Mouse (Mus musculus) limb, embryonic 12.5 days (tissue): ENCODE results near the gene Pdss2. TPM values are rescaled to one million over a fixed set of nuclear protein-coding genes. Genes with fewer than 3 reads are reported as not detected.

ENCODE experiments used
- ATAC-seq: fragments of 200-750 bp; cut with Nextera tagmentation; 2 replicates; pipeline ENCODE4 v1.8.0; 2017; ENCODE audit warnings: low read depth, moderate TSS enrichment; ENCODE audit not compliant: insufficient number of reproducible peaks, insufficient read depth, low FRiP score, low TSS enrichment
- H3K27ac ChIP-seq: fragments of 300-500 bp; sonication (generic); 2 replicates; pipeline ENCODE4 v1.5.1; 2016; ENCODE audit warnings: mild to moderate bottlenecking, moderate library complexity
- H3K27me3 ChIP-seq: fragments of 300-500 bp; sonication (generic); 2 replicates; pipeline ENCODE4 v1.6.1; 2016; ENCODE audit warnings: mild to moderate bottlenecking, moderate library complexity
- H3K36me3 ChIP-seq: fragments of 300-500 bp; sonication (generic); 2 replicates; pipeline ENCODE4 v1.6.1; 2016; ENCODE audit warnings: mild to moderate bottlenecking, moderate library complexity
- H3K4me1 ChIP-seq: fragments of 300-500 bp; sonication (generic); replicated peaks from 2 replicates; pipeline ENCODE4 v1.6.1; 2016
- H3K4me2 ChIP-seq: fragments of 300-500 bp; sonication (generic); 2 replicates; pipeline ENCODE4 v1.6.1; 2016; ENCODE audit warnings: mild to moderate bottlenecking, moderate library complexity
- H3K4me3 ChIP-seq: fragments of 300-500 bp; sonication (generic); replicated peaks from 2 replicates; pipeline ENCODE4 v1.5.1; 2016; ENCODE audit warnings: mild to moderate bottlenecking
- H3K9ac ChIP-seq: fragments of 300-500 bp; sonication (generic); replicated peaks from 2 replicates; pipeline ENCODE4 v1.6.1; 2016; ENCODE audit warnings: mild to moderate bottlenecking, moderate library complexity
- H3K9me3 ChIP-seq: fragments of 300-500 bp; sonication (generic); 2 replicates; pipeline ENCODE4 v1.6.1; 2016; ENCODE audit warnings: mild to moderate bottlenecking, moderate library complexity
- WGBS: fragments of 180-500 bp; shearing (Covaris S2); methylation state at CpG from one replicate; pipeline ENCODE4 v1.1.7; 2016; 5-methylcytosine and 5-hydroxymethylcytosine counted together
- polyA plus RNA-seq: library from polyadenylated mRNA; unstranded; fragments of >200 nt; fragmentation: Nextera tagmentation; extraction: Ambion mirVana; gene quantifications from 2 replicates; pipeline ENCODE4 v1.2.1, GENCODE M21; 2016

Pdss2 gene
- polyA plus RNA-seq, 1 experiment from 2014 or later, result 13.7 TPM

GRCm38 (mm10) chr10:43488258-43488657, 267.0 kb downstream of the Pdss2 start:
- no peak overlapping the region for H3K27ac ChIP-seq
- WGBS, result 63% methylated on average over 4 of the region's 4 CpGs
- peaks cover 39% of the 10 kb centered on the region for H3K4me1 ChIP-seq
- no peak for ATAC-seq
- H3K4me2 ChIP-seq, result no peak overlapping the region
- H3K9me3 ChIP-seq, result no peaks in the 10 kb centered on the region
- H3K27me3 ChIP-seq, result no peaks in the 10 kb centered on the region
- no peak overlapping the region for H3K9ac ChIP-seq
- no peak overlapping the region for H3K4me3 ChIP-seq
- no peaks in the 10 kb centered on the region; the same call in 1 of the 2 replicates for H3K36me3 ChIP-seq

- H3K4me1 ChIP-seq, result peaks cover 34% of the 10 kb centered on the region
- no peak overlapping the region for H3K27ac ChIP-seq
- H3K4me3 ChIP-seq, result no peak overlapping the region
- no peak for ATAC-seq
- H3K36me3 ChIP-seq, result peaks cover 5% of the 10 kb centered on the region
- H3K9me3 ChIP-seq, result no peaks in the 10 kb centered on the region
- no peak overlapping the region for H3K4me2 ChIP-seq
- 87% methylated on average over 7 of the region's 7 CpGs for WGBS
- H3K27me3 ChIP-seq, result no peaks in the 10 kb centered on the region
- H3K9ac ChIP-seq, result no peak overlapping the region
These were observed 267.9 kb downstream of the Pdss2 start for GRCm38 (mm10) chr10:43489139-43489538.

GRCm38 (mm10) chr10:43489550-43489949, 268.3 kb downstream of the Pdss2 start:
- peaks cover 34% of the 10 kb centered on the region for H3K4me1 ChIP-seq
- peaks cover 9% of the 10 kb centered on the region for H3K36me3 ChIP-seq
- no peak for ATAC-seq
- H3K9me3 ChIP-seq, result no peaks in the 10 kb centered on the region
- H3K27ac ChIP-seq, result no peak overlapping the region
- H3K9ac ChIP-seq, result no peak overlapping the region
- no peak overlapping the region for H3K4me3 ChIP-seq
- H3K4me2 ChIP-seq, result no peak overlapping the region
- no peaks in the 10 kb centered on the region for H3K27me3 ChIP-seq
- WGBS, result 24% methylated on average over 6 of the region's 6 CpGs

DNA sequence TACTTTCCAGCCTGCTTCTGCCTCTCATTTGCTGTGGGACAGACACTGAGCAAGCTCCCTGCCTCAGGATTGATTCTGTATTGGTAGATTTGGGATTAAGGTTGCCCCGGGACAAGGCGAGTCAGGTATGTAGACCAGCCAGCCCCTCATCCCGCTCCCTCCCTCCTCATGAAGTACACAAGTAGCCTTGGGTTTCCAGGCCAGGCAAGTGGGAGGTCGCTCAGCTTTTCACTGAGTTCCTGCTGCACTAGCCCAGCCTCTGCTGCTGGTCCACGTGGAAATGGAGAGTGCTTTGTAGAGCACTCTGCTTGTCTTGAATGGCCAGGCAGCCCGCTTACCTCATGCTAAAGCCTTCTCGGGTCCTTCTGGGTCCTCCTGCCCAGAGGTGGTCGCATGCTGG, 268.7 kb downstream of the Pdss2 start:
- peaks cover 14% of the 10 kb centered on the region for H3K36me3 ChIP-seq
- 60% methylated on average over 8 of the region's 8 CpGs for WGBS
- no peak overlapping the region for H3K9ac ChIP-seq
- H3K4me2 ChIP-seq, result no peak overlapping the region
- no peaks in the 10 kb centered on the region for H3K9me3 ChIP-seq
- H3K27me3 ChIP-seq, result no peaks in the 10 kb centered on the region
- H3K27ac ChIP-seq, result no peak overlapping the region
- peaks cover 34% of the 10 kb centered on the region for H3K4me1 ChIP-seq
- no peak for ATAC-seq
- H3K4me3 ChIP-seq, result no peak overlapping the region

DNA sequence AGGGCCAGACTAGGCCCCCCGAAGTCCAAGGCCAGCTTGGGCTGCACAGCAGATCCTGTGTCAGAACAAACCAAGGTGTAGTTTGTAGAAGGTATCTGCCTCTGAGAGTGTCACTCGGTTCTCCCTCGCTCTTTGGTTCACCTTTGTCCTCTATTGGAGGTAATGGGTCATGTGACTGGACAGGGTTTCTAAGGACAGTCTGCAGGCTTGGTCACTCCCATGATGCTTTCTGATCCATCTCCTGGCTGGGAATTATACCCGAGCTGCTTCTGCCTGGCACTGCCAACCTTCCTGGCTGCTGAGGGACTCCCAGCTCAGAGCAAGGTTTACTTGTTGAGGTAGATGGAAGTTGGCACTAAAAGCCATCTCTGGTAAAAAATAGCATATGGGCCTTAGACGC, 269.6 kb downstream of the Pdss2 start:
- no peaks in the 10 kb centered on the region for H3K9me3 ChIP-seq
- peaks cover 22% of the 10 kb centered on the region for H3K36me3 ChIP-seq
- no peak overlapping the region for H3K9ac ChIP-seq
- no peak overlapping the region for H3K4me2 ChIP-seq
- no peak overlapping the region for H3K4me3 ChIP-seq
- 87% methylated on average over 5 of the region's 5 CpGs for WGBS
- peaks cover 34% of the 10 kb centered on the region for H3K4me1 ChIP-seq
- no peaks in the 10 kb centered on the region for H3K27me3 ChIP-seq
- H3K27ac ChIP-seq, result no peak overlapping the region
- ATAC-seq, result no peak

- WGBS, result 99% methylated on average over 4 of the region's 4 CpGs
- Histone ChIP-seq H3K4me3 (no peak overlapping the region), H3K9me3 (no peaks in the 10 kb centered on the region), H3K4me2 (no peak overlapping the region), H3K9ac (no peak overlapping the region), H3K27me3 (no peaks in the 10 kb centered on the region), H3K4me1 (no peaks in the 10 kb centered on the region), H3K36me3 (peaks cover 91% of the 10 kb centered on the region), H3K27ac (no peak overlapping the region)
- no peak for ATAC-seq
These were observed 281.3 kb downstream of the Pdss2 start for GRCm38 (mm10) chr10:43502599-43502998.

DNA sequence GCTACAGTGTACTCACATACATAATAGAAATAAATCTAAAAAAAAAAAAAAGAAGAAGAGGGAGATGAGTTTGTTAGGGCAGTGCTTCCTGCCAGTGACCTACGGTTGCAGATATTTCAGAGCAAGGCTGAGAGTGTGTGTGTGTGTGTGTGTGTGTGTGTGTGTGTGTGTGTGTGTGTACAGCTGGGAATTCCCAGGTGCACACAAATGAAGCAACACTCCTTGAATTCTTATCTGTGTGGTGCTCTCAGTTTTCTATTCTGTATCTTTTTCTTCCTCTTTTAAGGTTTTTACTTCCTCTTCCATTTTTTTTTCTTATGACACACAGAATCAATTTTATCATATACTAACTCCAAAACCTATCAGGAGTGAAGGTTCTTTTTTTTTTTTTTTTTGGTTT, 283.0 kb downstream of the Pdss2 start:
- H3K9me3 ChIP-seq, result no peaks in the 10 kb centered on the region
- 71% methylated on average over 1 of the region's 1 CpGs for WGBS

DNA sequence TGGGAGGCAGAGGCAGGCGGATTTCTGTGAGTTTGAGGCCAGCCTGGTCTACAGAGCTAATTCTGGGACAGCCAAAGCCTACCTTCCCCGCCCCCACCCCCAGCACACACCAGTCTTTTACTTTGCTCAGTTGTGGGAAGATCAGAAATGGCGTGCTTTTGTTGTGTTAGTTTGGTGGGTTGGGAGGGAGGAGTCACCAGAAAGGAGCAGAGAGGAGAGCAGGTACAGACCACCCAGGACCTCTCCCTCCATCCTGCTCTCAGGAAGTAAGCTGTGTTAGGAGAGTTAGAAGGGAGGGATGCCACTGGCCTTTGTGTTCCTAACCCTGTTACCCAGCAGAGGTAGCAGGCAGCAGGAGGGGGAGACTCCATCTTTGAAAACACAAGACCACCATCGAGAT, 285.8 kb downstream of the Pdss2 start:
- H3K4me3 ChIP-seq, result no peak overlapping the region
- no peak overlapping the region for H3K4me2 ChIP-seq
- H3K27me3 ChIP-seq, result no peaks in the 10 kb centered on the region
- H3K4me1 ChIP-seq, result no peaks in the 10 kb centered on the region
- WGBS, result 81% methylated on average over 4 of the region's 4 CpGs
- ATAC-seq, result no peak
- H3K27ac ChIP-seq, result no peak overlapping the region
- H3K9ac ChIP-seq, result no peak overlapping the region
- no peaks in the 10 kb centered on the region for H3K9me3 ChIP-seq
- H3K36me3 ChIP-seq, result peaks cover 84% of the 10 kb centered on the region

More for the DNA sequence above, 283.0 kb downstream of the Pdss2 start:
- Histone ChIP-seq H3K4me2 (no peak overlapping the region), H3K27me3 (no peaks in the 10 kb centered on the region), H3K4me1 (no peaks in the 10 kb centered on the region), H3K4me3 (no peak overlapping the region), H3K9ac (no peak overlapping the region), H3K27ac (no peak overlapping the region), H3K36me3 (peaks cover 82% of the 10 kb centered on the region)
- ATAC-seq, result no peak

- H3K36me3 ChIP-seq, result peaks cover 83% of the 10 kb centered on the region
- 95% methylated on average over 7 of the region's 7 CpGs for WGBS
These were observed 287.9 kb downstream of the Pdss2 start for GRCm38 (mm10) chr10:43509228-43509627.

GRCm38 (mm10) chr10:43512976-43513375, 291.7 kb downstream of the Pdss2 start:
- no peak overlapping the region for H3K4me2 ChIP-seq
- WGBS, result 92% methylated on average over 10 of the region's 10 CpGs
- H3K36me3 ChIP-seq, result peaks cover 66% of the 10 kb centered on the region
- H3K27me3 ChIP-seq, result no peaks in the 10 kb centered on the region
- no peak overlapping the region for H3K27ac ChIP-seq
- peaks cover 4% of the 10 kb centered on the region; the same call in 1 of the 2 replicates for H3K4me1 ChIP-seq
- no peaks in the 10 kb centered on the region for H3K9me3 ChIP-seq
- ATAC-seq, result no peak
- H3K9ac ChIP-seq, result no peak overlapping the region
- H3K4me3 ChIP-seq, result no peak overlapping the region

More at GRCm38 (mm10) chr10:43509228-43509627, 287.9 kb downstream of the Pdss2 start:
- H3K4me3 ChIP-seq, result no peak overlapping the region
- no peaks in the 10 kb centered on the region for H3K27me3 ChIP-seq
- no peak for ATAC-seq
- no peak overlapping the region for H3K9ac ChIP-seq
- no peaks in the 10 kb centered on the region for H3K4me1 ChIP-seq
- H3K27ac ChIP-seq, result no peak overlapping the region
- H3K4me2 ChIP-seq, result no peak overlapping the region
- no peaks in the 10 kb centered on the region for H3K9me3 ChIP-seq
